Mouse (Mus musculus): ENCODE measurements around the gene Stip1. TPM values are rescaled to one million over a fixed set of nuclear protein-coding genes. Genes with fewer than 3 reads are reported as not detected.
"Not testable (repeated sequence)": the region's sequence is repeated elsewhere in the genome, so short reads cannot be mapped to it uniquely, and the experiment has no call there.

Gene Stip1
- total RNA-seq, 2 experiments from 2014 or later: 137 to 160 TPM

DNA sequence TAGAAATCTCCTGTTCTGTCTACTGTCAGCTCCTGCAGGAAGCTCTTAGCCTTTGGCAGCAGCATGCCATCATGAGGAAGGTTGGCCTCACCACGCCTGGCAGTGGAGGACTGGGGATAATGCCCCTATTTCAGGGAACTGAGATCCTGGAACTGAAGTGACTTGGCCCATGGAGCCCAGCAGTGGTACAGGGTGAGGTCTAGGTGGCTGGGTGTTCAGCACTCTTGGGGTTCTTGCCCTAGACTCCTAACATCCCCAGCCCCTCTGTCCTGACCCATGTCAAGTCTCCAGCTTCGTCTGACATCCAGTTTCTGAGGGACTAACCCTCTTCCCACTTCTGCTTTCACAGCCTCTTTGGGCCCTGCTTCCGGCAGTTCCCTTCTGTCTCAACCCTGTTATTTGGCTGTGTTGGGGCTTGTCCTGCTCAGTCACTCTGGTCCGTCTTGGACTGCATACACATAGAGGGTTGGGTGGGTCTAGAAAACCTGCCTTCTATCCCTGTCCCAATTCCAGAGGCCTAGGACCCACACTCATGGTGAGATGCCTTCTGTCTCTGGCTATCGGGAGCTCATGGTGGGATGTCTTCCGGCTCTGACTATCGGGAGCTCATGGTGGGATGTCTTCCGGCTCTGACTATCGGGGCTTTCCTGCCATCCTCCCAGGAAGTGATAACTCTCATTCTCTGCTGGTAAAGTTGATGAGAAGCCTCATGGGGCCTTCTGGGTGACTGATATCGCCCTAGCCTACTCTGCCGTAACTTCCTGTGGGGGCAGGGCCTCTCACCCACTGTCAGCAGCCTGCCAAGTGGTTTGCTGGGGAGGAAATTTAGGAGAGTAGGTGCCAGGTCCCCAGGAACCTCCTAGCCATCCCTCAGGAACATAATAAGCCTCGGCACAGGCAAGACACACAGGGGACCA, 22.0 kb downstream of the Stip1 start:
- peak; percentile 24 to 46 for DNase-seq

DNA sequence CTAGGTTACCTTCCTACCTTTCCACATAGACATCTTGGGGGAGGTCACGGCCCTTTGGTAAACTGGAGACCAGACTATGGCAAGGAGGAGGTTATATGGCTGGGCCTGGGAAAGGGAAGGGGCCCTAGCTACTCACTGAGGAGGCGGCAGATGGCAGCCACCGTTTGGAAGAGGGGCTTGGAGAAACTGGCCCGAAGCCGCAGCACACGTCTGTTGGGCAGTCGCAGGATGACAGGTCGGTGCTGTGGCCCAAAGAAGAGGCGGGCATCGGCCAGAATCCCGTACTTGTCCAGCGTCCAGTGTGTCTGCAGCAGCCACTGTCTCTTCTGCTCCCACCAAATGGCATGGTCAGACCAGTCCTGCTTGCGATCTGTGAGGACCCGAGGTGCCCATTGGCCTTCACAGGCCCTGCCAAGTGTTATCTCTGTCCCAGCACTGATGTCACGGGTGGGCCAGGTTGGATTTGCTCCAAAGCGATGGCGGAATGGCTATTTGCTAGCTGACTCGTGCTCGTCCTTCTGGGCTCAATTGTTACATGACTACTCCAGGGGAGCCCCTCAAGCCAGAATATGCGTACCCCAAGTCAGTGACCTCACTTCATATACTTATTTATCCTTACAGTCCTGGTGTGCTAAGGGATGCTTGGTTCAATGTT, 25.2 kb downstream of the Stip1 start:
- no peak for DNase-seq

DNA sequence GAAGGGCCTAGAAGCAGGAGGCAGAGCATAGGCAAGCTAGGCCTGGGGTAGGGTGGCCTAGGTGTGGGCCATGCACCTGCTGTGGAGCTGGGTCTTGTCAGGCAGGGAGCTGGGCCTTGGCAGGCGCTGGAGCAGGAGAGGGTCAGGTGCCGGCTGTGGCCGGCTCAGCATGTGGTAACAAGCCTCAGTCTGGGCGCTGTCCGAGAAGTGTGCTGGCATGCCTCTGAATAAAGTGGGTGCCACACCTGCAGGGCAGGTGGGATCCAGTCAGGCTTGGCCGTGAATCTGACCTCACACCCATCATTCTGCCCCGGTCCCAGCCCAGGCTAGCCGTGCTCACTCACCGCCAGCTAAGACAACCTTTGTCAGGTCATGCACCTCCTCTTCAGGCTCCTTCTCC, 25.8 kb downstream of the Stip1 start:
- DNase-seq: no peak

DNA sequence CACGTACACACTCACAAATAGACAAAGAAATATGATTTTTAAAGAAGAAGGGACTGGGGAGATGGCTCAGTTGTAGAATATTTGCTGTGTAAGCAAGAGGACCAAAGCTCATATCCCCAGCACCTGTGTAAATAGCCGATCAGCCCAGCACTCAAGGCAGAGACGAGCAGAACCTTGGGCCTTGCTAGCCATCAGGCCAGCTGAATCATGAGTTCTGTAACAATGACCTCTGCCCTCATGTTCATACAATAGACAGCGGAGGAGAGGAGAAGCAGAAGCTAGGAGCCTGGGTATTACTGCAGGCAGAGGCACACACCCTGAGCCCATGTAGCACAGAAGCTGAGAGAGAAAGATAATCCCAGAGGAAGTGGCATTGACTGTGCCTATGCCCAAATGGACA, 27.3 kb downstream of the Stip1 start:
- no peak for DNase-seq

DNA sequence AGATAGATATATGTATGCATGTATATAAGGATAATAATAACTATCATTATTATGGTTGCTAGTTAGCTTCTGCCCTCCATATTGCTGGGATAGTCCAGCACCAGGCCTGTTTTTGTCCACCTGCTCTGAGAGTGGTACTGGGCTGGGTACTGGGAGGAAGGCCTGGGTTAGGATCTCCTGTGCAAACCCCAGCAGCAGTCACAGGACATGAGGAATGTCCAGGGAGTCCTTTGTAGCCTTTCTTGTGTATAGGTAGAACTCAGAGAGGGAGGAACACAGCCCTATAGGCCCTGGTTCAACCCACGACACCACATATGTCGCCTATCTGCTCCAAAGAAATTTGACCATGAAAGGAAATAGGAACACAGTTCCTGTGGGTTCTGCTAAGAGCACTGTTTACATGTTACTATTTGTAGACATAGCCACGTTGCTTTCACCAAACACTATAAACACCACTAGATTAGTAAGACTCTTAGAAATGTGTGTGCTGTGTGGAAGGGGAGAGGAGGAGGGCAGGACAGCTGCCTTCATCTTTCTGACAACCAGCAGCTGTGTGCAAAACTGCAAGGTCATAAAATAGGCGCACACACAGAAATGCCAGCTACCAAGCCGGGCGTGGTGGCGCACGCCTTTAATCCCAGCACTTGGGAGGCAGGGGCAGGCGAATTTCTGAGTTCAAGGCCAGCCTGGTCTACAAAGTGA, 32.7 kb downstream of the Stip1 start:
- DNase-seq: no peak

- no peak for DNase-seq
Observed at GRCm38 (mm10) chr19:6999360-7000063, 40.3 kb downstream of the Stip1 start.

- no peak for DNase-seq
Observed at GRCm38 (mm10) chr19:6997721-6998290, 42.0 kb downstream of the Stip1 start.

DNA sequence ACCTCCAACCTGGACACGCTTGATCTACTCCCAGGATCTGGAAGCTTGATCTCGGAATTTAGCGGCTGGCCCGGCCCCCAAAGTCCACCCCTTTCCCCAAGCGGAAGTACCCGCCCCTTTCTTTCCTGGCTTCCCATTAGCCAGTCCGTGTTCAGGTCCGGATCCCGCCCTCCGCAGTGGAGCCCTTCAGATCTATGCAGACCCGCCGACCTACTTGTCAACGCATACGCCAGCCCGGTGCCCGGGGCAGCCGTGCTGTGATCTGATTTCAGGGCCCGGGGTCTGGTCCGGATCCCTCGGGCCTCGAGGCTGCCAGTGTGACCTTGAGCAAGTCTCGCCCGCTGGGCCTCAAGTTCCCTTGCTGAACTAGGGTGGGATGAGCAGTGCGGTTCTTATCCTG, 43.8 kb downstream of the Stip1 start, which contains the start of the genes Nudt22 and Trpt1:
Nudt22 (minus strand) TSS at position 112 of the 400 bp plus-strand sequence.
Trpt1 (plus strand) TSS at position 126 of the 400 bp plus-strand sequence.
- DNase-seq: peak; percentile 94 to 95

- peak in 1 of 2 experiments; percentile 43 for DNase-seq
Observed at GRCm38 (mm10) chr19:6995255-6995991, 44.3 kb downstream of the Stip1 start.

DNA sequence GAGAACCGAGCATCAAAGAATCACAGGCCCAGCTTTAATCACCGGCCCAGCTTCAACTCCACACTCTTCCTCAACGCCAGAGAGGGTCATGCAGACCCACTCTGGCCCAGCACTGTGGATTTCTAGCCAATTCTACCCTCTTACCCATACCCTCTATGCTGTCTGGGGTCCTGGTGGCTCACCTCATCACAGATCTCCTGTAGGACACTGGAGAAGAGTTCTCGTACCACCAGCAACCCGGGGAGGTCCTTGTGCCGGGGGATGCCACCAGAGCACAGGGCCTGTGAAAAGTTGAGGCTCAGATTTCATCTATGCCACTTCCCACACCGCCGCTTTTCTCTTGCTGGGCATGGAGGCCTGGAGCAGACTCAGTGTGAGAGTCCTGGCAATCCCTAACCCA, 45.3 kb downstream of the Stip1 start:
- DNase-seq: no peak

DNA sequence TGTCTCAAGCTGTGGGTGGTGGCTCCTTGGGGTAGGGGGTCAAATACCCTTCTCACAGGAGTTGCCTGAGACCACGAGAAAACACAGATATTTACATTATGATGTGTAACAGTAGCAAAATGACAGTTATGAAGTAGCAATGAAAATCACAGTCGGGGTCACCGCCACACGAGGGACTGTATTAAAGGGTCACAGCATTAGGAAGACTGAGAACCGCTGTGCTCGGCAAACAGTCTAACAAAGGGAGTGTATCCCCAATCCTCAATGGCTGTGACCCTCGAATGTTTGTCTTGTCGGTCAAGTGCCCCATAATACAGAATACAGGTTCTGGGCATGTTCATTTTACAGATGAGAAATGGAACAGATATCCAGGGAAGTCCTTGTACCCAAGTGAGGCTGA, 45.8 kb downstream of the Stip1 start:
- DNase-seq: no peak

DNA sequence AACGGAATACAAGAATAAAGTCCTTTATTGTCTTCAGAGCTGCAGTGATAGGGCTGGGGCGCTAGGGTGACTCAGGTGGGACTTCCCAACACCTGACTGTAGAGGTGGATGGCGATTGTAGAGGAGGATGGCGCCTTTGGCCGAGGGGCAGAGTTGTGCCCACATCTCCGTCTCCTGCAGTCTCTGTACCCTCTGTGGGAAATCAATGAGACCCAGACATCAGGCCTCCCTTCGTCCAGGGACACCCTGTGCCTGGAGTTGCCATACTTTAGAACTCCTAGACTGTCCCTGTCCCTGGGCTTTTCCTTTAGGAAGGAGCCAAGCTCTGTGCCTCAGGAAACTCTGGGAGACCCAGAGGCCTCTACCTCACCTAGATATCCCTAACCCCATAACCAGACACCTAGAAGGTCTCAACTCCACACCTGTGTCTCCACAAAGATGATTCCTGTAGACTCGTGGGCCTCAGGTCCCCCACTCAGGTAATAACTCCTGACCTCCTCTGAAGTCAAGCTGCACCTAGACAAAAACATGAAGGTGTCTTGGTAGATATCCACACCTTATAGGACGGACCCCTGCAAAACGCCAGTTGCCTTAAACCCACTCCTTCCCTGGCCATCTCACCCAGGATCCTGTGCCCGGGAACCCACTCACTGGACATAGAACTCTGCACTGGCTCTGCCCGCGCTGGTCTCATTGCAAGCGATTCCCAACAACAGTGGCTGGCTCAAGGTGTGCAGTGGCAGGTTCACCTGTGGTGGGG, 46.6 kb downstream of the Stip1 start:
- DNase-seq: no peak

DNA sequence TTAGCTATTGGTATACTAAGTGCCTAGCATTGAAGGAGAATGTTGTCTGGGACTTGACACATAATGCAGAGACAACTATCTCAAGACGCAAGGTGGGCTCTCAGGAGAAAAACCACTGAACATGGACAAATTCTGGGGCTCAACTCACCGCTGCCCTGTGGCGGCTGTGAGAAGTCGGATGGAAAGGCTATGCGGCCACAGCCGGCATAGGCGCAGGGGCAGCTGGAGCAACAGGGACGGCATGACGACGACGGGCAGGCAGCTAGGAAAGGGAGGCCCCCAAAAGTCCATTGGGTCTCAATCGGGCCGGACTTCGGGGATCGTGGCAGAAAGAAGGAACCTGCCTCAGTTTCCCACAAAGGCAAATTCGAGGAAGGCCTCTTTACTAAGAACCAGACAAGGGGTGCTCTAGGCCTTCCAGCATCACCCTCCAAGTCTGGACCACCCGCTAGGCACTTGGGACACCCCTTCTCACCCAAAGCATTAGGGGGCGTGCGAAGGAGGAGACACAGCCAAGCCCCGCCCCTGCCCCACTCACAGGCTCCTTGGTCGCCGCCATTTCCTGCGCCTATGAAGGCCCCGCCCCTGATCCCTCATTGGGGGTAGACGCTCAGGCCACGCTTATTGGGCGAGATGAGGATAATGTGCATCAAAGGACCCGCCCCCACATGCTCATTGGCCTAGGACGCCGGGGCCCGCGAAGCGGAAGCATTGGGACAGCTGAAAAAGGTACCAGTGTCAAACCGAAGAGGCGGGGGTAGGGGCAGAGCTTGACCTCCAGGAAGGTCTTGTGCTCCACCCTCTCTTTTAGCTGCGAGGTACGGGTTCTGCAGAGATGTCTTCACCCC, 47.5 kb downstream of the Stip1 start, which contains the start of gene Dnajc4:
Dnajc4 (minus strand) TSS at position 562 of the 848 bp plus-strand sequence.
- DNase-seq: peak; percentile 96 to 98

GRCm38 (mm10) chr19:6991166-6991565, 48.6 kb downstream of the Stip1 start:
- DNase-seq: not testable (repeated sequence)

GRCm38 (mm10) chr19:6990712-6991111, 49.1 kb downstream of the Stip1 start:
- DNase-seq: no peak

- no peak for DNase-seq
Observed at GRCm38 (mm10) chr19:6989251-6989650, 50.5 kb downstream of the Stip1 start.

- DNase-seq: no peak
Observed at GRCm38 (mm10) chr19:6987904-6988285, 51.9 kb downstream of the Stip1 start.

DNA sequence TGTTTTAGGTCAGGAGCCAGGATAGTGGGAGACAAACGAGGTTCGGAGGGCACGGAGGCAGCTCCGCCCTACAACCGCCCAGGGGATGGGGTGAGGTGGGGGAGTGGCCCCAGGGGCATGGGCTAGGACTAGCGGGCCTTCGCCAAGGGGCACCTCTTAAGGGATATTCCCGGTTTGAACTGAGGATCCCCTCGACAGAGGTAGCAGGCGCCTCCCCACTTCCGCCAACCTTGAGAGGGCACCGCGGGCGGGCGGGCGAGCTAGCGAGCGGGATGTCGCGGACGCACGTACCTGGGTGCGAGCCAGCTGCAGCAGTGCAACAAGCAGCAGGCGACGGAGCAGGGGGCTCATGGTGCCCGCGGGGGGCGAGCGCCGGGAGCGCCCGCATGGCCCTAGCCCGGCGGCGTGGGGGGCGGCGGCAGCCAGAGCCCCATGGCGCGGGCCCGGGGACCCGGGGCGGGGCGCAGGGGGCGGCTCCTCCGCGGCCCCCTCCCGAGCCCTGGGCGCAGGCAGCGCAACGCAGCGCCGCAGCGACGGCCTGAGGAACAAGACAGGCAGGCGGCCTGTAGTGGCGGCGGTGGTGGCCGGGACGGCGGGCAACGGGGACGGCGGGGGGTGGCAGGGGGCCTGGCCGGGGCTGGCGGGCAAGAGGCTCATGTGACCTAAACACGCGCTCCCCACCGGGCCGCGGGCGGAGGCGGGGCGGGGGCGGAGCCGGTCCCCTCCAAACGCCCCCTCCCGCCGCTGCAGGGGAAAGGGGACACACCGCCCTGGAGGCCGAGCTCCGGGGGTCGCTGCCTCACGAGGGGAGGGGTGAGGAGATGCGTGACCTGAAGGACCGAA, 52.5 kb downstream of the Stip1 start, which contains the start of gene Vegfb:
Vegfb (minus strand) TSS at position 591 of the 843 bp plus-strand sequence.
- peak; percentile 81 for DNase-seq
